Mouse (Mus musculus): ENCODE results near the gene Fgf7. TPM values are rescaled to one million over a fixed set of nuclear protein-coding genes. Genes with fewer than 3 reads are reported as not detected.

Fgf7 gene
- polyA plus RNA-seq, 1 experiment from 2014 or later = 0.31 TPM

- Histone ChIP-seq H3K36me3 (ENCODE audit: control insufficient read depth, insufficient read depth, low read length) (no peaks in the 10 kb centered on the region), H3K4me1 (ENCODE audit: control insufficient read depth, insufficient read depth, low read length) (no peaks in the 10 kb centered on the region), H3K9ac (ENCODE audit: low read depth, low read length) (no peak overlapping the region), H3K4me2 (ENCODE audit: low read depth, low read length) (no peak overlapping the region), H3K4me3 (ENCODE audit: low read length) (no peak overlapping the region), H3K9me3 (ENCODE audit: control insufficient read depth, low read length) (no peaks in the 10 kb centered on the region), H3K27ac (ENCODE audit: low read length) (no peak overlapping the region), H3K27me3 (replicated peaks; ENCODE audit: control insufficient read depth, insufficient read depth, low read length) (no peaks in the 10 kb centered on the region)
- 67% methylated on average over 5 of the region's 5 CpGs for WGBS
- no peak for ATAC-seq
Observed at GRCm38 (mm10) chr2:126053657-126054056, 19.2 kb downstream of the Fgf7 start.

- H3K27ac ChIP-seq (ENCODE audit: low read length) = no peak overlapping the region
- no peak overlapping the region for H3K4me2 ChIP-seq (ENCODE audit: low read depth, low read length)
- H3K4me1 ChIP-seq (ENCODE audit: control insufficient read depth, insufficient read depth, low read length) = no peaks in the 10 kb centered on the region
- H3K9me3 ChIP-seq (ENCODE audit: control insufficient read depth, low read length) = no peaks in the 10 kb centered on the region
- ATAC-seq = no peak
- H3K9ac ChIP-seq (ENCODE audit: low read depth, low read length) = no peak overlapping the region
- H3K27me3 ChIP-seq (replicated peaks; ENCODE audit: control insufficient read depth, insufficient read depth, low read length) = no peaks in the 10 kb centered on the region
- 55% methylated on average over 4 of the region's 4 CpGs for WGBS
- no peaks in the 10 kb centered on the region for H3K36me3 ChIP-seq (ENCODE audit: control insufficient read depth, insufficient read depth, low read length)
- no peak overlapping the region for H3K4me3 ChIP-seq (ENCODE audit: low read length)
Observed at GRCm38 (mm10) chr2:126060595-126060994, 26.1 kb downstream of the Fgf7 start.

GRCm38 (mm10) chr2:126061037-126061773 lies 26.7 kb downstream of the Fgf7 start:
- H3K27ac ChIP-seq (ENCODE audit: low read length) = no peak overlapping the region
- 65% methylated on average over 17 of the region's 17 CpGs for WGBS
- H3K9ac ChIP-seq (ENCODE audit: low read depth, low read length) = no peak overlapping the region
- H3K4me3 ChIP-seq (ENCODE audit: low read length) = no peak overlapping the region
- ATAC-seq = peak; percentile 42
- no peak overlapping the region for H3K4me2 ChIP-seq (ENCODE audit: low read depth, low read length)
- H3K27me3 ChIP-seq (replicated peaks; ENCODE audit: control insufficient read depth, insufficient read depth, low read length) = no peaks in the 10 kb centered on the region
- H3K9me3 ChIP-seq (ENCODE audit: control insufficient read depth, low read length) = no peaks in the 10 kb centered on the region
- H3K4me1 ChIP-seq (ENCODE audit: control insufficient read depth, insufficient read depth, low read length) = no peaks in the 10 kb centered on the region
- H3K36me3 ChIP-seq (ENCODE audit: control insufficient read depth, insufficient read depth, low read length) = no peaks in the 10 kb centered on the region

- Histone ChIP-seq H3K36me3 (ENCODE audit: control insufficient read depth, insufficient read depth, low read length) (no peaks in the 10 kb centered on the region), H3K9ac (ENCODE audit: low read depth, low read length) (no peak overlapping the region), H3K4me3 (ENCODE audit: low read length) (no peak overlapping the region), H3K27ac (ENCODE audit: low read length) (no peak overlapping the region), H3K27me3 (replicated peaks; ENCODE audit: control insufficient read depth, insufficient read depth, low read length) (no peaks in the 10 kb centered on the region), H3K4me2 (ENCODE audit: low read depth, low read length) (no peak overlapping the region), H3K4me1 (ENCODE audit: control insufficient read depth, insufficient read depth, low read length) (no peaks in the 10 kb centered on the region), H3K9me3 (ENCODE audit: control insufficient read depth, low read length) (no peaks in the 10 kb centered on the region)
- 80% methylated on average over 7 of the region's 7 CpGs for WGBS
- no peak for ATAC-seq
Observed at GRCm38 (mm10) chr2:126062876-126063275, 28.4 kb downstream of the Fgf7 start.

DNA sequence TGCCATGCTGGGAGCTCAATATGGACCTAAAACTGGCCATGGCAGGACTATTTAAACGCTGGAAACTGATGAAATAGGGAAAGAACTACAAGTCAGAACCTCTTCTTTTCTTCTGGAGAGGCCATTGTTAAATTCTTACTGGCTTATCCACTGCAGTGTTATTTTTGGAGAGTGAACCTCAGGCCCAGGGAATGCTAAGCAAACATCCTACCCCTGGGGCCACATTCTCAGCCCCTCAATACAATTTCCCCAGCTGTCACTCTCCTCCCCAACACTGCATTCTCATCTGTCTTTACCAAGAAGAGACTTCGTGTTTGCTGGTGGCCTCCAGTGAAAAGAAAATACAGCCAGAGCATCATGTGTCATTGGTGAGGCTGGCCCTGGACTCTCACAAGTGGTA lies 30.4 kb downstream of the Fgf7 start:
- no peak overlapping the region for H3K4me2 ChIP-seq (ENCODE audit: low read depth, low read length)
- no peak overlapping the region for H3K4me3 ChIP-seq (ENCODE audit: low read length)
- no peaks in the 10 kb centered on the region for H3K9me3 ChIP-seq (ENCODE audit: control insufficient read depth, low read length)
- no peak overlapping the region for H3K27ac ChIP-seq (ENCODE audit: low read length)
- no peaks in the 10 kb centered on the region for H3K36me3 ChIP-seq (ENCODE audit: control insufficient read depth, insufficient read depth, low read length)
- no peaks in the 10 kb centered on the region for H3K27me3 ChIP-seq (replicated peaks; ENCODE audit: control insufficient read depth, insufficient read depth, low read length)
- no peaks in the 10 kb centered on the region for H3K4me1 ChIP-seq (ENCODE audit: control insufficient read depth, insufficient read depth, low read length)
- H3K9ac ChIP-seq (ENCODE audit: low read depth, low read length) = no peak overlapping the region
- 38% methylated on average over 2 of the region's 2 CpGs for whole genome bisulfite sequencing
- no peak for ATAC-seq

DNA sequence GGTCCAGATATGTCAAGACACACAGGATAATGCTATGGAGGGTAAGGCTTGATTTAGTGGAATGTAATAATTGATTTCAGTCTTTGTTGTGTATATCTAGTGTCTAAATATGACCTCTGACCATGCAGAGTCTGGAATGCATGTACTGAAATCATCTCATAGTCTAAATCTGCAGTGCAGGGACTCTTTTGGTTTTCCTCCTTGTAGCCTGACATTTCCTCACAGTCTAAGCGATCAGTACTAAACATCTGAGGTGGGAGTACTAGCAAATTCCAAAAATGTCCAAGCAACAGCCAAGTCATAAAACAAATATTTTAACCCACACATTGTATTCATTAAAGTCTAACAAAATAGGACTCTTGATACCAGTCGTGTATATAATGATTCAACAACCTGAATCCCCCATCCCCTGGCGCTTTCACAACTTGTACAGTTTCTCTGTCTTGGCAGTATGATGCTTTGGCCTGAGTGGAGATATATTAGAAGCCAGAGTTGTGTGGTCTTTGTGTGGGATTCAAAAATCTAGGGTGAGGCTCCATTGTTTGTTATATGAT lies 30.9 kb downstream of the Fgf7 start:
- Histone ChIP-seq H3K9ac (ENCODE audit: low read depth, low read length) (no peak overlapping the region), H3K27me3 (replicated peaks; ENCODE audit: control insufficient read depth, insufficient read depth, low read length) (no peaks in the 10 kb centered on the region), H3K36me3 (ENCODE audit: control insufficient read depth, insufficient read depth, low read length) (no peaks in the 10 kb centered on the region), H3K4me3 (ENCODE audit: low read length) (no peak overlapping the region), H3K9me3 (ENCODE audit: control insufficient read depth, low read length) (no peaks in the 10 kb centered on the region), H3K4me1 (ENCODE audit: control insufficient read depth, insufficient read depth, low read length) (no peaks in the 10 kb centered on the region), H3K27ac (ENCODE audit: low read length) (no peak overlapping the region), H3K4me2 (ENCODE audit: low read depth, low read length) (no peak overlapping the region)
- 75% methylated on average over 3 of the region's 3 CpGs for WGBS
- ATAC-seq = no peak

- H3K4me3 ChIP-seq (ENCODE audit: low read length) = no peak overlapping the region
- 72% methylated on average over 1 of the region's 1 CpGs for whole genome bisulfite sequencing
- H3K9ac ChIP-seq (ENCODE audit: low read depth, low read length) = no peak overlapping the region
- no peaks in the 10 kb centered on the region for H3K4me1 ChIP-seq (ENCODE audit: control insufficient read depth, insufficient read depth, low read length)
- H3K27me3 ChIP-seq (replicated peaks; ENCODE audit: control insufficient read depth, insufficient read depth, low read length) = no peaks in the 10 kb centered on the region
- H3K27ac ChIP-seq (ENCODE audit: low read length) = no peak overlapping the region
- H3K4me2 ChIP-seq (ENCODE audit: low read depth, low read length) = no peak overlapping the region
- no peaks in the 10 kb centered on the region for H3K9me3 ChIP-seq (ENCODE audit: control insufficient read depth, low read length)
- H3K36me3 ChIP-seq (ENCODE audit: control insufficient read depth, insufficient read depth, low read length) = no peaks in the 10 kb centered on the region
- ATAC-seq = no peak
Observed at GRCm38 (mm10) chr2:126069740-126070139, 35.3 kb downstream of the Fgf7 start.

DNA sequence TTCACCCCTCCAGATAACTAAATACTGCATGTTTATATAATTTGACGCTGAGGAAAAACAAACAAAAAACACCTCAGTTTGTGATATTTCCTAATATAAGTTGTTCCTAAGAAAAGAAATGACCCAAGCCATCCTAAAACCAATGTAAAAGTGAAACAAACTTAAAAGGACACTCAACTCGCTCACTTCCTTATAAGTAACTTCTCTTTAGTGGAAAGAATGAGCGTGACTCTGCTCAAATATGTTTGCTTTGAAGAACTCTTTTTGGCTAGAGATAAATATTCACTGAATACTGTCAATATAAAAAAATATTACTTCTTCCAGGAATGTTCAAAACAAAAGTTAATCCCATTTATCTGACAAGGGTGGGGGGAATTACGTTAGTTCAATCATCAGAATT lies 39.3 kb downstream of the Fgf7 start:
- H3K4me1 ChIP-seq (ENCODE audit: control insufficient read depth, insufficient read depth, low read length) = no peaks in the 10 kb centered on the region
- no peaks in the 10 kb centered on the region for H3K9me3 ChIP-seq (ENCODE audit: control insufficient read depth, low read length)
- no peak overlapping the region for H3K4me2 ChIP-seq (ENCODE audit: low read depth, low read length)
- no peak for ATAC-seq
- no peak overlapping the region for H3K27ac ChIP-seq (ENCODE audit: low read length)
- H3K36me3 ChIP-seq (ENCODE audit: control insufficient read depth, insufficient read depth, low read length) = no peaks in the 10 kb centered on the region
- no peaks in the 10 kb centered on the region for H3K27me3 ChIP-seq (replicated peaks; ENCODE audit: control insufficient read depth, insufficient read depth, low read length)
- H3K4me3 ChIP-seq (ENCODE audit: low read length) = no peak overlapping the region
- 79% methylated on average over 4 of the region's 4 CpGs for WGBS
- H3K9ac ChIP-seq (ENCODE audit: low read depth, low read length) = no peak overlapping the region

DNA sequence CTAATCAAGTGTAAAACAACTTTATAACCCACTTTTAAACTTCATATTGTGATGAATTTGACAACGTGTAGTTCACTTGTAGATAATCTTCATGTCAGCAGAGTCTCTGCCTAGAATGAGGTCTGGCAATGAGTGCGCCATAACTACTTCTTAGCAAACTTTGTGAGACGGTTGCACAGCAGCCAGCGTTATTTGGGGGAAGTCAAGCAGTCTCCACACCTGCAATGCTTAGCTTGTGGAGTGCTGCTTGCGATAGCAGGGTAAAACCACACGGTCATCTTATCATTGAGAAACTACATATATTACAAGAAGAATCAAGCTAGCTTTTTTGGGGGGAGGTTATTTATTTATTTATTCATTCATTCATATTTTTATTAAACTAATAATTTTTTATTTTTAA lies 42.0 kb downstream of the Fgf7 start:
- WGBS = 89% methylated on average over 6 of the region's 6 CpGs
- H3K4me1 ChIP-seq (ENCODE audit: control insufficient read depth, insufficient read depth, low read length) = no peaks in the 10 kb centered on the region
- no peak overlapping the region for H3K9ac ChIP-seq (ENCODE audit: low read depth, low read length)
- no peaks in the 10 kb centered on the region for H3K36me3 ChIP-seq (ENCODE audit: control insufficient read depth, insufficient read depth, low read length)
- H3K27ac ChIP-seq (ENCODE audit: low read length) = no peak overlapping the region
- no peaks in the 10 kb centered on the region for H3K9me3 ChIP-seq (ENCODE audit: control insufficient read depth, low read length)
- no peak for ATAC-seq
- no peak overlapping the region for H3K4me3 ChIP-seq (ENCODE audit: low read length)
- no peak overlapping the region for H3K4me2 ChIP-seq (ENCODE audit: low read depth, low read length)
- H3K27me3 ChIP-seq (replicated peaks; ENCODE audit: control insufficient read depth, insufficient read depth, low read length) = no peaks in the 10 kb centered on the region

DNA sequence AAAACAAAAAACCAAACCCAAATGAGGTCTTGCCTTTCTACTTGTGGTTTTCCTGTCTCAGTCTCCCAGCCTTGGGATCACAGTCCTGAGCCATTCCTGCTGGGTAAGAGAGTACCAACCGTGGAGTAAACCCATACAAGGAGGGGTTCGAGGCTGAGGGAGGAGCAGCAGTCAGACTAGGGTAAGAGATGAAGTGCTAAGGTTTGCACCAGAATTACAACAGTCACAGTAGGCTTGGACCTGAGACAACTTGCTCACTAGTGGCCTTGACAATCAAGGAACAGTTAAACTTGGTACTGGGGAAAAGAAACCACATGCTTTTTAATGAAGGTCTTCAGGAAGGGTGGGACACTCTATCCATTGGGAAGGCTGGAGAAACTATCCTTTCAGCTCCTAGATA lies 44.6 kb downstream of the Fgf7 start:
- 68% methylated on average over 2 of the region's 2 CpGs for WGBS
- H3K27ac ChIP-seq (ENCODE audit: low read length) = no peak overlapping the region
- no peaks in the 10 kb centered on the region for H3K27me3 ChIP-seq (replicated peaks; ENCODE audit: control insufficient read depth, insufficient read depth, low read length)
- no peaks in the 10 kb centered on the region for H3K36me3 ChIP-seq (ENCODE audit: control insufficient read depth, insufficient read depth, low read length)
- no peaks in the 10 kb centered on the region for H3K9me3 ChIP-seq (ENCODE audit: control insufficient read depth, low read length)
- H3K4me3 ChIP-seq (ENCODE audit: low read length) = no peak overlapping the region
- H3K4me2 ChIP-seq (ENCODE audit: low read depth, low read length) = no peak overlapping the region
- H3K9ac ChIP-seq (ENCODE audit: low read depth, low read length) = no peak overlapping the region
- no peak for ATAC-seq
- H3K4me1 ChIP-seq (ENCODE audit: control insufficient read depth, insufficient read depth, low read length) = no peaks in the 10 kb centered on the region
